ENCODE assay signal across 8 mouse cellular contexts in the genomic region with DNA sequence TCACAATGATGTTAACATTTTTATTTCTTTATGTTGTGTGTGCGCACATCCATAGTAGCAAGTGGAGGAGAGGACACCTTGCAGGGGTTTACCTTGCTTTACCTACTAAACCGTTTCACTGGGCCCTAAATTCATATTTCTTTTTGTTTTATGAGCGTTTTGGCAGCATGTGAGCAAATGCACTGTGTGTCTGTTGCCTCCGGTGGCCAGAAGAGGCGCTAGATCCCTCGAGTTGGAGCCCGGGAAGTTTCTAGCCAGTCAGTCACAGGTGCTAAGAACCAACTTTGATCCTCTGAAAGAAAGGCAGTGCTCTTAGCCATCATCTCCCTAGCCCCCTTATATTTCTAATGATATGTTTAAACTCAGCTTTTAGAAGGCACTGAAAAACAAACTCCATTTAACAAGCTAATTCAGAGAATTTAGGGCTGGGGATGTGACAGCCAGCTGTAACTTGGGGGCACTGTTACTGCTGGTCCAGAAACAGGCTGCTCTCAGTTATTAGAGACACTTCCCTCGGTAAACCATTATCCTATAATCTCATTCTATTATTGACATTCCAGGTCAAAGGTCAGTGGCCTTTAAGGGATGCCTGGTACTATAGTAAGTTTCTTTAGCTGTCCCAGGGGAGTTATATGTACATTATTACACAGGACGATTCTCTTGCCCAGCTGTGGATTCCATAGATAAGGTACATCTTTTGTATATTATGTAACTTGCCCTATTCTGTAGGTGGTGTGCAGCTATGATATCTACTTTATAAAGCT. TPM values are rescaled to one million over a fixed set of nuclear protein-coding genes. Genes with fewer than 3 reads are reported as not detected.
DNase-seq lines count a peak whose midpoint lies in the region; ATAC-seq and TF ChIP-seq lines count a peak whose summit lies in the region.

No protein-coding gene starts in this region.

- 28% methylated on average over 9 of the region's 9 CpGs for WGBS in forebrain, embryonic 10.5 days
- 31% methylated on average over 9 of the region's 9 CpGs for WGBS in kidney, adult 2 months

- peaks cover 33% of the 10 kb centered on the region for H3K4me1 ChIP-seq in forebrain, embryonic 10.5 days
- peaks cover 12% of the 10 kb centered on the region for H3K4me1 ChIP-seq in kidney, adult 2 months (ENCODE audit: control insufficient read depth, insufficient read depth, low read length)

- TF ChIP-seq CTCF in kidney, adult 2 months (conservative IDR thresholded peaks at IDR 0.05; ENCODE audit: insufficient read depth, insufficient read length, low read depth, low read length), result peak; percentile 57

- no peaks in the 10 kb centered on the region for H3K27me3 ChIP-seq in forebrain, embryonic 10.5 days (ENCODE audit: poor library complexity, severe bottlenecking)
- H3K27me3 ChIP-seq in kidney, adult 2 months (replicated peaks; ENCODE audit: control insufficient read depth, insufficient read depth, low read length), result no peaks in the 10 kb centered on the region

- peak overlapping the region; percentile 78 for H3K4me3 ChIP-seq in forebrain, embryonic 10.5 days
- H3K4me3 ChIP-seq in kidney, adult 2 months (ENCODE audit: insufficient read depth, low read depth, low read length), result no peak overlapping the region

- DNase-seq in cerebellum, adult 11 months, result peak; percentile 32
- no peak for DNase-seq in cerebellum, adult 11-12 months
- peak; percentile 76 for DNase-seq in R1 (ENCODE audit: low read depth, low spot score)
- DNase-seq in forebrain, embryonic 10.5 days (ENCODE audit: extremely low spot score, low spot score), result peak; percentile 37
- DNase-seq in kidney, adult 2 months, result peak; percentile 56
- DNase-seq in lung, postnatal 10 days, result peak; percentile 59
- peak; percentile 35 to 63 for DNase-seq in spleen, postnatal 14 days (ENCODE audit: low spot score in 2 of 2)

- peaks cover 20% of the 10 kb centered on the region for H3K36me3 ChIP-seq in forebrain, embryonic 10.5 days (replicated peaks)
- no peaks in the 10 kb centered on the region for H3K36me3 ChIP-seq in kidney, adult 2 months (ENCODE audit: control insufficient read depth, insufficient read depth, low read length)

- H3K9me3 ChIP-seq in forebrain, embryonic 10.5 days, result no peaks in the 10 kb centered on the region

- TF ChIP-seq POLR2A in kidney, adult 2 months (IDR thresholded peaks at IDR 0.05; ENCODE audit: low read depth, low read length), result no peak

- H3K27ac ChIP-seq in forebrain, embryonic 10.5 days, result peak overlapping the region; percentile 99
- peak overlapping the region; percentile 98 for H3K27ac ChIP-seq in kidney, adult 2 months (ENCODE audit: insufficient read depth, low read depth, low read length)

- no peak for ATAC-seq in inflammation-experienced regulatory T-cells, adult 6 months

RNA-seq across cellular contexts. Expression of a gene that starts 1.4 kb away (rescaled TPM):
- 48.0 and 50.6 TPM in 2 replicates for polyA plus RNA-seq in forebrain, embryonic 10.5 days (2016; fragmentation: Nextera tagmentation; extraction: Ambion mirVana)
- polyA plus RNA-seq in kidney, adult 2 months (2012; rRNA removed), result 41.8 and 54.1 TPM in 2 replicates
- polyA plus RNA-seq in inflammation-experienced regulatory T-cells, adult 6 months (2017; shearing (Covaris generic)), result 10 to 100 TPM; 19.6 to 28.6 (median 23.6) TPM

RNA-seq across cellular contexts. Expression of a gene that starts 6.5 kb away (rescaled TPM):
- 28.2 and 29.9 TPM in 2 replicates for polyA plus RNA-seq in forebrain, embryonic 10.5 days (2016; fragmentation: Nextera tagmentation; extraction: Ambion mirVana)
- polyA plus RNA-seq in kidney, adult 2 months (2012; rRNA removed), result 13.7 and 15.3 TPM in 2 replicates
- polyA plus RNA-seq in inflammation-experienced regulatory T-cells, adult 6 months (2017; shearing (Covaris generic)), result 10 to 100 TPM; 78.0 to 95.8 (median 86.5) TPM

RNA-seq across cellular contexts. Expression of a gene that starts 24.1 kb away (rescaled TPM):
- polyA plus RNA-seq in forebrain, embryonic 10.5 days (2016; fragmentation: Nextera tagmentation; extraction: Ambion mirVana), result 10.4 and 11.9 TPM in 2 replicates
- polyA plus RNA-seq in kidney, adult 2 months (2012; rRNA removed), result 18.2 and 28.6 TPM in 2 replicates
- 1 to 10 TPM; 6.3 to 8.5 (median 6.6) TPM for polyA plus RNA-seq in inflammation-experienced regulatory T-cells, adult 6 months (2017; shearing (Covaris generic))

RNA-seq across cellular contexts. Expression of a gene that starts 31.1 kb away (rescaled TPM):
- polyA plus RNA-seq in forebrain, embryonic 10.5 days (2016; fragmentation: Nextera tagmentation; extraction: Ambion mirVana), result 23.0 and 25.1 TPM in 2 replicates
- polyA plus RNA-seq in kidney, adult 2 months (2012; rRNA removed), result 25.4 and 27.4 TPM in 2 replicates
- 1 to 10 TPM; 3.2 to 7.3 (median 5.3) TPM for polyA plus RNA-seq in inflammation-experienced regulatory T-cells, adult 6 months (2017; shearing (Covaris generic))

RNA-seq across cellular contexts. Expression of a gene that starts 31.4 kb away (rescaled TPM):
- 5.3 and 6.6 TPM in 2 replicates for polyA plus RNA-seq in forebrain, embryonic 10.5 days (2016; fragmentation: Nextera tagmentation; extraction: Ambion mirVana)
- 18.3 and 23.6 TPM in 2 replicates for polyA plus RNA-seq in kidney, adult 2 months (2012; rRNA removed)
- 1 to 10 TPM in 2 of 3 experiments, under 1 TPM in 1; 0.86 to 2.7 (median 1.5) TPM for polyA plus RNA-seq in inflammation-experienced regulatory T-cells, adult 6 months (2017; shearing (Covaris generic))
